Mouse (Mus musculus): ENCODE data around the gene Ube2l3.
A peak's percentile ranks its signal among the peaks of the same experiment; 100 is the strongest.
"Not testable (repeated sequence)": the region's sequence is repeated elsewhere in the genome, so short reads cannot be mapped to it uniquely, and the experiment has no call there.

Ube2l3 gene

DNA sequence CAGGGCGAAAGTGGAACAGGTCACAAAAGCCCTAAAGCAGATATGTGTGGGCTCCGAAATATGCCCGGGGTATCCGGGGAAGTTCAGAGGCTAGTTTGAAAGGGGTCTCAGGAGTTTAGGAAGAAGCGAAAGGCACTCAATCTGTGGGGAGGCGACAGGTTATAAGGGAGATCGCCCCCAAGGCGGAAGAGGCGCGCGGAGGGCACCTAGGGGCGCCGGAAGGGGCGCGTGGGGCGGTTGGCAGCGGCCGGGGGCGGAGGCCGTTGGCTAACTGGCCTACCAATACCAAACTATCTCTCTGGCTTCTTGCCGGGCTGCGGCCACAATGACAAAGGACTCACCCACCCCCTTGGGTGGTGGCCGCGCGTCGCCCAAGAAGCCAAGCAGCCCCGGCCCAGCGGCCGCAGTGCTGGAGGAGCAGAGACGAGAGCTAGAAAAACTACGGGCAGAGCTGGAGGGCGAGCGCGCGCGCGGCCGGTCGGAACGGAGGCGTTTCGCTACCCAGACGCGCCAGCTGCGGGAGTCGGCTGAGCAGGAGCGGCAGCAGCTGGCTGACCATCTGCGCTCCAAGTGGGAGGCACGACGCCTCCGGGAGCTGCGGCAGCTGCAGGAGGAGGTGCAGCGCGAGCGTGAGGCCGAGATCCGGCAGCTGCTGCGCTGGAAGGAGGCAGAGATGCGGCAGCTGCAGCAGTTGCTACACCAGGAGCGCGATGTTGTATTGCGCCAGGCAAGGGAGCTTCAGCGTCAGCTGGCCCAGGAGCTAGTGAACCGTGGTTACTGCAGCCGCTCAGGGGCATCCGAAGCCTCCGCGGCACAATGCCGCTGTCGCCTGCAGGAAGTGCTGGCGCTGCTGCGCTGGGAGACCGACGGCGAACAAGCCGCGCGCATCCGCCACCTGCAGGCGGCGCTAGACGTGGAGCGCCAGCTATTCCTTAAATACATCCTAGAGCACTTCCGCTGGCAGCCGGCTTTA is 6.2 kb upstream of the Ube2l3 start, which contains the start of gene Rimbp3:
Gene Rimbp3, plus strand, starts transcription at position 215 of the 973 bp plus-strand sequence.
- DNase-seq, result peak; percentile 86

DNA sequence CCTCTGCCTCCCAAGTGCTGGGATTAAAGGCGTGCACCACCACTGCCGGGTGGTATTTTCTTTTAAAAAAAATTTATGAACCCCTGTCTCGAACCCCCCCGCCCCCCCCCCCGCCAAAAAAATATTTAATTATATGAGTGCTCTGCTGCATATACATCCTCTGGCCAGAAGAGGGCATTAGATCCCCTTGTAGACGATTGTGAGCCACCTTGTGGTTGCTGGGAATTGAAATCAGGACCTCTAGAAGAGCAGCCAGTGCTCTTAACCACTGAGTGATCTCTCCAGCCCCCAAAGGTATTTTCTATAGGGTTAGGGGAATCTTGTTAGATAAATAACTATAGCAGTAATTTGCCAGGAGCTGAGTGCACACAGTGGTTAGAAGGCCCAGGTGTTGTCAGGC is 2.5 kb upstream of the Ube2l3 start:
- DNase-seq, result peak; percentile 44

DNA sequence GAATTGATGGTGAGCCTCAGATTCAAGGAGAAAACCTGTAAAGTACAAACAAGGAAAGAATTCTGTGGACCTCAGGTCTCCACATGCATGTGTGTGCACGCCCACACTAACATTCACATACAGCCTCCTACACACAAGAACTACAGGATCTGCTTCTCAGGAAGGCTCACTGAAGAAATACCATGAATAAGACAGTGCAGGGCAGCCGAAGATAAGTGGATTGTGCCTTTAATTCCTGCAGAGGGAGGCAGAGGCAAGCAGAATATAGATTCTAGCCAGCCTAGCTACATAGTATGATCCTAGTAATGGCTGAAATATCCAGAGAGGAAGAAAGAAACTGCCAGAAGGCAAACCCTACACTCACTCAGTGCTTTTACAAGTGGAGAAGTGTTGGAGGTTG is 472 bp downstream of the Ube2l3 start:
- DNase-seq, result no peak

DNA sequence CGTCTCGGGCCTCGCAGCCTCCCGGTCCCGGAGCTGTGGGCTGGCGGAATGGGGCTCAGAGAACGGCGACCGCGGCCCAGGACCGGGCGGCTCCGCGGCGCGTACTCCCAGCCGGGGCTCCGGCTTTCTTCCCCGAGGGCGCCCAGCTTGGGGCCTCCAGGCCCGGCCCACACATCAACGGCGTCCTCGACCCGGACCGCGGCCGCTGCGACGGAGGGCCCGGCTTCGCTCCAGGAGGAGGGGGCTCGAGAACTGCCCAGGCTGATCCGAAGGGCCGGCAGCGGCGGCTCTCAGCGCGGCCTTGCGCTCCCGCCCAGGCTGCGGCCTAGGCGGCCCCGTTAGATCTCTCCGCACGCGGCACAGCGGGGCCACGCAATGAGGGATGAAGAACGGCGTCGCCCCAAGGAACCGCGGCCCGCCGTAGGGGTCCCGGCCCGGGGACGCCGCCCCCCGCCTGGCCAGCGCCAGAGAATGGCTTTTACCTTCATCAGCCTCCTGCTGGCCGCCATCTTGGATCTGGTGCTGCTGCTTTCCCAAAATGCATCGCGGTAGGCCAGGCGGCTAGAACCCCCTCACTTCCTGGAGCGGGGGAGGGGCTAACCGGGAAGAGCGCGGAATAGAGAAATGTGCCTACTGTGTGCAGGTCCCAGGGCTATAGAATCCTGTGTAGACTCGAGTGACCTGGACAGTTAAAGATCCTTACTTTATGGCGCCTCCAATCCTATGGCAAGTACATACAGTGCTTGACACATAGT is 1.3 kb downstream of the Ube2l3 start:
- DNase-seq, result peak; percentile 89

DNA sequence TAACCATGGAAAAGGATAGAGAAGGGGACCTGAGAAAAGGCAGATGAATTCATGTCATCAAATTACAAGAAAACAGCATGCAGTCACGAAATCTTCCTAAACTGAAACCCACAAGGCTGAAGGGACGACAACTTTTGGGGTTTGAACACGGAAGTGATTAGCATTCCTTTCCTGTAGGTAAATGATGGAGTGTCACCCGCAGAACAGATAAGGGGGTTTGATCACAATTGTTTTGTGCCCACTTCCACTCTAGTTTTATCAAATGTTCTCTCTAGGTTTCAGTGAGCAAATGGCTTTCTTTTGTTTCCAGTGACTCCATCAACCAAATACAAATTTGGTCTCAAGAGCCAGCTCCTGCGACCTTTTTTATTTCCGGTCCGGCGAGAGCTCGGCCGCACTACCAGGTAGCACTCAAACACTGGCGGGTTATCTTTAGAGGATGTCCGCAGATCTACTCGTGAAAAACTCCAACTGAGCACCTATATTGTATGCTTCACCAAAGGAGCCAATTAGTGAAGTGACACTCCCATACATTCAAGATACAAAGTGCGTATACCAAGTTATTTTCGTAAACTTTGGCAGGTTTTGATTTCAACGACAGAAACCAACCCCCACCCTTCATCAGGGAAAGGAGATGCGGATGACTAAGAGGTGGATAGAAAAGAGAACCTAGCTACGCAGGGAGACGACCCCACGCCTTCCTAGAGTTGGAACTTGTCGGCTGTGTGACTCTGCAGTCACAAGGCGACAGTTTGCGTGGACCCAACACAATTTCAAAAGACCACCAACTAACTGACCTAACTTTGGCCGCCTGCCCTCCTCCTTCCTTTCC is 2.1 kb downstream of the Ube2l3 start:
- peak; percentile 8 for DNase-seq

DNA sequence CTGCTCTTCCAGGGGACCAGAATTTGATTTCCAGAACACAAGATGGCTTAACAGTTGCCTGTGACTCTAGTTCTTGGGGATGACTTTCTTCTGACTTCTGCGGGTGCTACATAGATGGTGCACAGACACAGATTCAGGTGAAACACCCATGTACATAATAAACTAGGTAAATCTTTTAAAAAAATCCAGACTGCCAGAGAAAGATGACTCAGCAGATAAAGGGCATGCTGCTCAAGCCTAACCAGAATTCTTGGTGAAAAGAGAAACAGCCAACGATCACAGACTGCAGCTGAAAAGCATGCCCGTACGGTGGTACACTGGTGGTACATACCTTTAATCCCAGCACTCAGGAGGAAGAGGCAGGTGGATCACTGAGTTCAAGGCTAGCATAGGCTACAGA is 8.6 kb downstream of the Ube2l3 start:
- DNase-seq, result no peak

DNA sequence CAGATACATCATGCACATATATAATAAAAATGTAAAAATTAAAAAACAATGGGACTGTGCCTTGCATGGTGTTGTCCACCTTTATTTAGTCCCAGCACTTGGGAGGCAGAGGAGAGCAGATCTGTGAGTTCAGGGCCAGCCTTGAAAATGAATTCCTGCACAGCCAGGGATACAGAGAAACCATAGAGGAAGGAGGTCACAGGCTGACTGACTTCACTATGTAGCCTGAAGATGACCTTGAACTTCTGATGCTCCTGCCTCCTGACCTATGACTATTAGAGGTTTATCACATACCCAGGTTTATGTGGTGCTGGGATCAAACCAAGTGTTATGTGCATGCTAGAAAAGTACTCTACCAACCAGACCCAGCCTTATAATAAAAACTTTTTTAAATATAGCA is 17.0 kb downstream of the Ube2l3 start:
- DNase-seq, result no peak

DNA sequence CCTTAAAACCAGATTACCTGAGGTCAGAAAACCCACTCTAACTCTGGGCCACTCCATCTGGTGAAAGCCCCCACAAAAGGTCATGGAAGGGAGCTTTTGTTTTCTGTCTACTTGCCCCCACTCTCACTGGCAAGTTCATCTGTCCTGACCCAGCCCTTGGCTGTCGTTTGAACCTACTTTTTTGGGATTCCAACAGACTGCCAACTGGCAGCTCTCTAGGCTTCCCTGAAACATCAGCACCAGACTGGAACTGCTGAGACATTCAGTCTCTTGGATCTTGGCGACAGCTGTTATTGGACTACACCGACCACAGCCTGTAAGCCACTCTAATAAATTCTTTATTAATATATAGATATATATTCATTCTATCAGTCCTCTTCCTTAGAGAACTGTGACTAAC is 19.4 kb downstream of the Ube2l3 start:
- no peak for DNase-seq

DNA sequence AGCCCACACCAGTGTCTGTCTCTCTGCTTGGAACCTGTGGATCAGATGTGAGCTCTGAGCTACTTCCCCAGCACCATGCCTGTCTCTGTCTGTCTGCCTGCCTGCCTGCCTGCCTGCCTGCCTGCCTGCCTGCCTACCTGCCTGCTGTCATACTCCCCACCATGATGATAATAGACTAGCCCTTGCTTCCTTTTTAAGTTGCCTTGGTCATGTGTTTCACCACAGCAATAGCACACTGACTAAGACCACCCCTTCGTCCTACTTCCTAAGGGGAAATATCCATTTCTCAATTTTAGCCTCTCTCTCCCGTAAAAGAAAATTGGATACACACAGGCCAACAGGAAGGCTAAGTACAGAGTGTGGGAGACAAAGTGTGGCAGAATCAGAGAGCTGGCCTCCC is 20.3 kb downstream of the Ube2l3 start:
- DNase-seq, result no peak

DNA sequence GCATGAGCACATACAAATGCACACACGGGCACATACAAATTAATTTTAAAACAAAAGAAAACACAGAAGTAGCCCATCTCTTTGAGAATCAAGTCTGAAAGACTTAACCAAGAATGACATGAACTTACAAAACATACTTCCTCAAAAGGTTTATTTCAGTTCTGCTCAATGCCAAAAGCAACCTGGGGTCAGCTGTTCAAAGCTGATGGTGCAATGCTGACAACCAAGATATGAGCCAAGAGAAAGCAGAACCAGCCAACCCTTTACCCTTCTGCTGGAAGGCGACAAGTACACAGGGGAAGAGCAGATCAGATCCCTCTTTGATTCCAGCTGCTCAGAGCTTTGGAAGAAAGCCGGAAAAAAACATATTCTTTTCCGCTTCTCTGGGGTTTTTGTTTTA is 21.1 kb downstream of the Ube2l3 start:
- DNase-seq, result no peak

DNA sequence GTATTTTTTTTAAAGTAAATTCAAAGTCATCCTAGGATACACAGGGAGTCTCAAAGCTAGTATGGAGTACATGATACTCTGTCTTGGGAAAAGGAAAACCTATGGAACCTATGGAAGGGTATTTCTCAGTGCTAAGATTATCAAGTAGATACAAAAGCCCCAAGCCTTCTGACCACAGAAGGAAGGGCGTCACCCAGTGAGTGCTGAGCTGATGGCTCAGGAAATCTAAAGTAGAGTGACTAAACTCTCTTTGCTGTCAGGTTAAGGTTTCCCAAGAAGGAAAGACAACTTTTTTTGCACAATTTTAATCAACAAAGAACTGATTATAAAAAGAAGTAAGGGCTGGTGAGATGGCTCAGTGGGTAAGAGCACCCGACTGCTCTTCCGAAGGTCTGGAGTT is 22.7 kb downstream of the Ube2l3 start:
- DNase-seq, result no peak

DNA sequence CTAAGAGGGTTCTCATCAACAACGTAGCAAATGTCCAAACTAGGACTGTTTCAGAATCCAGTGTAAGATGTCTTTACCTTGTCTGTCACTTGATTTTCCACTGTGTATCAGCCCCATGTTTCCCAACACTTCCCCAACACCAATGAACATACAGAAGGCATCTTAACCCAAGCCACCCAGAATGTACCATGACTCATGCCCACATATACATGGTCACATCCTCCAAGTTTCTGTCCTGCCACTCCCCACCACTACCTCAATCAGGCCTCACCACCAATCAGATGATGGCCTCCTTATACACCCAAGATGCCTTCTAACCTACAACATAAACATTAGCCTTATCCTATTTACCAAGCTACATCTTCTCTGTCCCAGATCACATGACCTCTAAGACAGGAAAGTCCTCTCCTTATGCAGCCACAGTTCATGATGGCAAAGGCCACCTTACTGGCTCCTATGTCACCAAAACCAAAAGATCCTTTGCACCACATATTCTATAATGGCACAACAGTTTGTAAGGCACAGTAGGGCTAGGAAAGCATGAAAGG is 24.8 kb downstream of the Ube2l3 start:
- DNase-seq, result no peak

DNA sequence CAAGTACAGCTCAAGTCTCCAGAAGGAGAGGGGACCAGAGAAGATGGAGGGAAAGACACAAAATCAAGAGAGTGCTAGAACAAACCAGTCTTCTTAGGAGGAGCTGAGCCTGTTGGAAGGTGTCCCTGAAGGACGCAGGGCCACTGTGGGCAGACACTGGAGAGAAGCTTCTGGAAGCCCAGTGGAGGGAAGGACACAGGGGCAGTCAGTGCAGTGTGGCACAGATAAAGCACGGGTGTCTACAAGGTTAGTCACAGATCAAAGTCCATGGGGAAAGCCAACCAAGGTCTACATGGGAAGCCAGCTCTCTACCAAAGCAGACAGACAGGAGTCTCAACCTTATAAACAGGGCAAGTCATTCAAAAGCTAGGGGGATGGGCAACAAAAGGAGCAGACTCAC is 26.7 kb downstream of the Ube2l3 start:
- DNase-seq, result no peak

DNA sequence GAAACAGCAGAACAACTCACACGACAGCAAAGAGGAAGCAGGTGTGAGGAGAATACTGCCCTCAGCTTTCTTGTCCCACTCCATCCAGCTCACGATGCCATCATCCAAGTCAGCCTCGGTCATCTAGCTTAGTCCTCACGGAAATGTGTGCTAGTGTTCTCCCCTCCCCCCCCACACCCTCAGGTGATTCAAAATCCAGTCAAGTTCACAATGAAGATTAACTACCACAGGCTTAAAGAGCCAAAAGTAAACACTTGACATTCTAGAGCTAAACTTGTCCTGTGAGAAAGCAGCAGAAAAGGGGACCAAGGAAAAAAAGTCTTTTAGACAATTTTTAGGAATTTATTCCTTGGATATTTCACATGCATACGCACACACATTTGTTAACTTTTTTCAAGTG is 34.4 kb downstream of the Ube2l3 start:
- DNase-seq, result no peak

DNA sequence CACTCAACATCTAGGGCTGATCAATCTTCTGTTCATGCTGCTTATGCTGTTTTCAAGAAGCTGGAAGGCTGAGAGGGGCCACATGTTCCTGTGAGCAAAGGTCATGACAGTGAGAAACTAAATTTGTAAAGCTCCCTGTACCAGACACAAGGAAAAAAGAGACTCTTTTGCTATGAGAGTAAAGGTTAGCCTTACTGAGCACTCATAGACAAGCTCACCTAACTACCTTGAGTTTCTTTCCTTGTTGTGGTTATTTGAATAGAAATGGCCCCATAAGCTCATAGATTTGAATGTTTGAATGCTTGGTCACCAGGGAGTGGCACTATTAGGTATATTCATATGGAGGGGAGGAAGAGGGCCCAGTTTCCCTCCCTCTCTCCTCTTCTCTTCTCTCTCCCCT is 35.3 kb downstream of the Ube2l3 start:
- DNase-seq, result no peak

DNA sequence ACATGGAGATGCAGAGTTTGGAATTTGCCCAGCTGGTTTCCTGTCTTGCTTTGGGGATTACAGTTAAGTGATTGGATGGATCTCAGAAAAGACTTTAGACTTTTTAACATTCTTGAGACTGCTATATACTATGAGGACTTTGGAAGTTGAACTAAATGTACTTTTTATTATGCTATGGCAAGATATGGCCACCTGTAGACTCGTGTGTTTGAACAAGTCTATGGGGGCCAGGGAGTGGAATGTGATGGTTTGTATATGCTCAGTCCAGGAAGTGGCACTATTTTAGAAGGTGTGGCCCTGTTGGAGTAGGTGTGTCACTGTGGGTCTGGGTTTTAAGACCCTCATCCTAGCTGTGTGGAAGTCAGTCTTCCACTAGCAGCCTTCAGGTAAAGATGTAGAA is 37.0 kb downstream of the Ube2l3 start:
- not testable (repeated sequence) for DNase-seq

DNA sequence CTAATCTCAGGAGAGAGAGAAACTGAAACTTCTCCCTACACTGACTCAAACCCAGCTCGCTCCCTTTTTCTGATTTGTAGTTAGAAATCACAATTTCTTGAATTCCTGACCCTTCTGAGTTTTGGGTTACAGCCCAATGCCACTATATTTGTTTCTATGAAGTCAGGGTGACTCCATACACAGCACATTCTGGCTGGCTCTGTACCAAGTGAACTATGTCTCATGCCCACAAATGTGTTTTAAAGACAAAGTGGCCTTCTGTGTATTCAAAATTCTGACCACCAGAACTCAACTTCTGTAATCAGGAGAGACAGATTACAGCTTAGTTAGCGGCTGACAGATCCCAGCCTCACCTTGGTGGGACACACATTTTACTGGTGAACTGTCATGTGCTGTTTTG is 48.1 kb downstream of the Ube2l3 start:
- no peak for DNase-seq

DNA sequence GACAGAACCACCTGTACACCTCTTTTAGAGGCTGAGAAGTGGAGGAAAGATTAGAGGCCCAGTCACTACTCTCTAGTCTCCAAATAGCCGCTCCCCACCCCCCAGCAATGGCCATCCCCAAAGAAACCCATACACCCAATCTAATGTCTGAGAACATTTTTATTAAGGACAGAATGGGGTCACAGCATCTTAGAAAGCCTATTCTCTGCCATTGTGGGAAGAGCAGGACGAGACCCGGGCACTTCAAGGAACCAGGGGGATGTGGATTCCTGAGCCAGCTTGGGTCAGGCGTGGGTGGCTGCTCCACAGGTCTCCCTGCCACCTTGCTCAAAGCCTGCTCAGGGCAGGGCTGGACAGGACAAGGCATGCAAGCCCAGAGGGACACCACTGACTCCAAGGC is 50.6 kb downstream of the Ube2l3 start:
- no peak for DNase-seq

DNA sequence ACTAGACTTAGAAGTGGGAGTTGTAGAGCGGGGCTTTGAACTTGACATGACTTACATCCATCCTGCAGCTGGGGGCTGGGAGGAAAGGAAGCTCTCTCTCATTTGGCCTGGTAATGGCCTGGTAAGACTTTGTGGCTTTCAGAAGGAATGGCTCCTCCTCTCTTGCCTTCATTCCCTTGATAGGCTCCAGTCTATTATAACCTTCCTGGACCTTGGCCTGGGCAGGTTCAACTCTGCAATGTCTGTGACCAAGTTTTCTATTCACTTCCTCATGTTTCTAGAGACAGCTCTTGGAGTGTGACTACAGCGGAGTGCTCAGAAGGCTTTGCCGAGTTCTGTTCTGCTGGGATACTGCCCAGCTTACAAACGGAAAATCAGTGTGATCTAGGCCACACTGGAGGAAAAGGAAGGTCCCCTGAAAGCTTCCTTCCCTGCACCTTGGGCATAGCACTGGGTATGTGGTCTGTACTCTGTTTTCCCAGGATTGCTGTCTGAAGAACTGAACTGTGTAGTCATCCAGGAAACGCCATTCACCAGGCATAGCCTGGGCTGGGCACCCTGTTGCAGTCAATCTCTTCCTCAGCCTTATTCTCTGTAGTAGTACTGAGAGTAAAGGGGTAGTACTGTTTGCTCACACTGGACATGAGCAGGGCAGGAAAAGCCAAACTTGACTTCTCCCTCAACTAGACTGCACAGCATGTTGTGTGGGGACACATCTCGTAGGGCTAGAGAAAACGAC is 51.8 kb downstream of the Ube2l3 start:
- no peak for DNase-seq

DNA sequence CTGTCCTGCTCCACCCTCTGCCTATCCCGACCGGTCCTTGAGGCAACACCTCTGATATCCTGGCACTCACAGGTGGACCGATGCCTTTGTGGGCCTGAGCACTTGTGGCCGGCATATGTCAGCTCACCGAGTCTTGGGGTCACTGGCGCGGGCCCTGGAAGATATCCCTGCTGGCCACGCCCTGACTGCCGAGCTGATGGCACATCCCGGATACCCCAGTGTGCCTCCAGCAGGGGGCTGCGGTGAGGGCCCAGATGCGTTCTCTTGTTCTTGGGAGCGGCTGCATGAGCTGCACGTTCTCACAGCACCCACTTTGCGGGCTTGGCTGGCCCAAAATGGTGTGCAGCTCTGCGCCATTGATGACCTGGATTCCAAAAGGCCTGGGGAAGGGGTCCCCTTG is 54.4 kb downstream of the Ube2l3 start:
- DNase-seq, result peak; percentile 58

DNA sequence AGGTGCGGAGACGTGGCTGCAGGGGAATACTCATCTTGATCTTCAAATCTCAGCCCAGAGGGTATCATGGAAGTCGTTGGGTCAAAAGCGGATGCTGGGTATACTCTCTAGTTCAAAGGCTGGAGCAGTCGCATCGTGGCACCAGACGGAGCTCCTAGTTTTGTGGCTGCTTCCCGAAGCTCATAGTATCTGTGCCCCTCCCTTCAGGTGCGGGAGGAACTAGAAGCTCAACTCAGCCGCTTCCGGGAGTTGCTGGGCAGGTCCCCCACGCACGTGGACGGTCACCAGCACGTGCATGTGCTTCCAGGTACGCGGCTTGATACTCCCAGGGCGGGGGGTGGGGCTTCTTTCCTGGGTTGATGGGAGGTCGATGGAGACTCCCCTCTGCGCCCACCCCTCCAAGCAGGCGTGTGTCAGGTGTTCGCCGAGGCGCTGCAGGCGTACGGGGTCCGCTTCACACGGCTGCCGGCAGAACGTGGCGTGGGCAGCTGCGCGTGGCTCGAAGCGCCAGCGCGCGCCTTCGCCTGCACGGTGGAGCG is 55.0 kb downstream of the Ube2l3 start:
- DNase-seq, result peak; percentile 22

DNA sequence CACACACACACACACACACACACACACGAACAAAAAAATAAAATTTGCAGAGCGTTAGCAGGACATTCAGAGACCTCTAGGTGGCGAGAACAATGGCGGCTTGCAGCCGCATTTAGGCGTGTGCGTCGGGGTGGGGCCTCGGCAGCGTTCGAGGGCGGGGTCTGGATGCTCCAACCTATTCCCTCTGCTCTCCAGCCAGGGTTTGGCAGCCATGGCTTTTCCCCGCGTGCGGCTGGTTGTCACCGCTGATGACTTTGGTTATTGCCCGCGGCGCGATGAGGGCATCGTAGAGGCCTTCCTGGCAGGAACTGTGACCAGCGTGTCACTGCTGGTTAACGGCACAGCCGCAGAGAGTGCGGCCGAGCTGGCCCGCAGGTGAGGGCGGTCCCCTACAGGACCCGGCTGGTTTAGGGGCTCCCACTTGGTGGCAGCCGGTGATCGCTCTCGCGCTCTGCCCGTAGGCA is 55.6 kb downstream of the Ube2l3 start, which contains the start of gene Ccdc116:
Gene Ccdc116, minus strand, starts transcription at position 458 of the 464 bp plus-strand sequence.
- DNase-seq, result peak; percentile 74

Data from thymus, postnatal 25 days (tissue).